Mouse (Mus musculus) embryonic facial prominence, embryonic 15.5 days (tissue): ENCODE results near the gene Fut7. TPM values are rescaled to one million over a fixed set of nuclear protein-coding genes. Genes with fewer than 3 reads are reported as not detected.

Experiments
- microRNA-seq: library from miRNA; unstranded; fragments of <30 nt; microRNA quantifications from one replicate; pipeline ENCODE4, GENCODE M21; 2016; ENCODE audit warnings: borderline number of aligned reads
- polyA plus RNA-seq: library from polyadenylated mRNA; unstranded; fragments of >200 nt; fragmentation: Nextera tagmentation; extraction: Ambion mirVana; gene quantifications from 2 replicates; pipeline ENCODE4 v1.2.1, GENCODE M21; 2015

The Fut7 gene
- polyA plus RNA-seq, 1 experiment from 2014 or later, result 0.08 TPM

Small RNA genes lying within 50 kb of the gene (microRNA-seq; reads per million reads assigned to microRNA genes)
- gene Mir3087, result not detected

Other genes with a start within 250 kb of the Fut7 start
- 26.8 and 26.9 TPM in 2 replicates for gene Nrarp, start 242.5 kb upstream of the Fut7 start, polyA plus RNA-seq
- gene Tor4a, start 226.4 kb upstream of the Fut7 start, polyA plus RNA-seq, result 9.3 and 10.5 TPM in 2 replicates
- 114 and 115 TPM in 2 replicates for gene Nelfb, start 211.8 kb upstream of the Fut7 start, polyA plus RNA-seq
- gene Stpg3, start 208.6 kb upstream of the Fut7 start, polyA plus RNA-seq, result not detected in 2 replicates
- 0.77 TPM in 1 of 2 replicates, not detected in the other for gene Fam166a, start 204.5 kb upstream of the Fut7 start, polyA plus RNA-seq
- 590 and 660 TPM in 2 replicates for gene Tubb4b, start 198.6 kb upstream of the Fut7 start, polyA plus RNA-seq
- not detected in 2 replicates for gene Slc34a3, start 188.9 kb upstream of the Fut7 start, polyA plus RNA-seq
- 0.20 and 0.24 TPM in 2 replicates for gene Rnf224, start 186.5 kb upstream of the Fut7 start, polyA plus RNA-seq
- gene Rnf208, start 181.0 kb upstream of the Fut7 start, polyA plus RNA-seq, result 18.4 and 22.9 TPM in 2 replicates
- 53.3 and 54.0 TPM in 2 replicates for gene Cysrt1, start 180.8 kb upstream of the Fut7 start, polyA plus RNA-seq
- 8.2 and 9.4 TPM in 2 replicates for gene AL732309.1, start 176.4 kb upstream of the Fut7 start, polyA plus RNA-seq
- 23.8 and 25.6 TPM in 2 replicates for gene Tmem203, start 167.8 kb upstream of the Fut7 start, polyA plus RNA-seq
- 10.2 TPM in 2 replicates for gene Tprn, start 160.6 kb upstream of the Fut7 start, polyA plus RNA-seq
- 258 and 263 TPM in 2 replicates for gene Ssna1, start 150.8 kb upstream of the Fut7 start, polyA plus RNA-seq
- 134 and 136 TPM in 2 replicates for gene Anapc2, start 150.8 kb upstream of the Fut7 start, polyA plus RNA-seq
- not detected in 2 replicates for gene Tmem210, start 135.1 kb upstream of the Fut7 start, polyA plus RNA-seq
- gene Lrrc26, start 133.4 kb upstream of the Fut7 start, polyA plus RNA-seq, result 4.9 and 5.2 TPM in 2 replicates
- 0.33 and 0.71 TPM in 2 replicates for gene Grin1, start 104.1 kb upstream of the Fut7 start, polyA plus RNA-seq
- gene Man1b1, start 90.9 kb upstream of the Fut7 start, polyA plus RNA-seq, result 54.4 and 55.5 TPM in 2 replicates
- 24.6 and 25.5 TPM in 2 replicates for gene Dpp7, start 66.9 kb upstream of the Fut7 start, polyA plus RNA-seq
- 18.4 and 21.7 TPM in 2 replicates for gene Uap1l1, start 57.6 kb upstream of the Fut7 start, polyA plus RNA-seq
- 29.2 and 32.8 TPM in 2 replicates for gene Sapcd2, start 50.9 kb upstream of the Fut7 start, polyA plus RNA-seq
- 7.4 and 9.0 TPM in 2 replicates for gene Entpd2, start 27.4 kb upstream of the Fut7 start, polyA plus RNA-seq
- gene Npdc1, start 23.9 kb upstream of the Fut7 start, polyA plus RNA-seq, result 64.9 and 67.8 TPM in 2 replicates
- 4.0 and 4.1 TPM in 2 replicates for gene Abca2, start 5.4 kb downstream of the Fut7 start, polyA plus RNA-seq
- 72.8 and 75.5 TPM in 2 replicates for gene Clic3, start 33.6 kb downstream of the Fut7 start, polyA plus RNA-seq
- 48.7 and 49.1 TPM in 2 replicates for gene Paxx, start 37.8 kb downstream of the Fut7 start, polyA plus RNA-seq
- gene Ptgds, start 46.8 kb downstream of the Fut7 start, polyA plus RNA-seq, result 18.7 and 20.8 TPM in 2 replicates
- not detected in 2 replicates for gene Lcn12, start 70.6 kb downstream of the Fut7 start, polyA plus RNA-seq
- gene Fbxw5, start 77.5 kb downstream of the Fut7 start, polyA plus RNA-seq, result 81.2 and 96.3 TPM in 2 replicates
- gene C8g, start 78.5 kb downstream of the Fut7 start, polyA plus RNA-seq, result 5.6 and 7.2 TPM in 2 replicates
- 34.8 and 36.2 TPM in 2 replicates for gene Traf2, start 123.7 kb downstream of the Fut7 start, polyA plus RNA-seq
- 355 and 373 TPM in 2 replicates for gene Edf1, start 134.6 kb downstream of the Fut7 start, polyA plus RNA-seq
- 3.3 and 4.9 TPM in 2 replicates for gene Mamdc4, start 151.6 kb downstream of the Fut7 start, polyA plus RNA-seq
- gene Phpt1, start 152.0 kb downstream of the Fut7 start, polyA plus RNA-seq, result 147 and 157 TPM in 2 replicates
- gene Ajm1, start 158.5 kb downstream of the Fut7 start, polyA plus RNA-seq, result 0.60 and 0.63 TPM in 2 replicates
- gene Rabl6, start 185.3 kb downstream of the Fut7 start, polyA plus RNA-seq, result 82.1 and 83.3 TPM in 2 replicates
- 0.29 and 0.42 TPM in 2 replicates for gene Ccdc183, start 194.4 kb downstream of the Fut7 start, polyA plus RNA-seq
- 28.6 and 30.5 TPM in 2 replicates for gene Tmem141, start 198.7 kb downstream of the Fut7 start, polyA plus RNA-seq
- gene Fcna, start 204.8 kb downstream of the Fut7 start, polyA plus RNA-seq, result 2.8 and 3.5 TPM in 2 replicates
- not detected in 2 replicates for gene Lcn8, start 229.9 kb downstream of the Fut7 start, polyA plus RNA-seq
- not detected in 2 replicates for gene Lcn5, start 234.7 kb downstream of the Fut7 start, polyA plus RNA-seq